Mouse (Mus musculus) myocyte (in vitro differentiated cells): ENCODE measurements around the gene Ttll11. TPM values are rescaled to one million over a fixed set of nuclear protein-coding genes. Genes with fewer than 3 reads are reported as not detected.

Experiments
- H3K27me3 ChIP-seq: one replicate; pipeline ENCODE4 v1.6.1; 2011; ENCODE audit not compliant: control insufficient read depth, insufficient read depth, insufficient read length
- H3K36me3 ChIP-seq: one replicate; pipeline ENCODE4 v1.6.1; 2011; ENCODE audit not compliant: control insufficient read depth, insufficient read depth
- H3K4me2 ChIP-seq: one replicate; pipeline ENCODE4 v1.6.1; 2011; ENCODE audit warnings: low read depth, control low read depth
- H3K4me3 ChIP-seq: one replicate; pipeline ENCODE4 v1.5.1; 2011; ENCODE audit warnings: mild to moderate bottlenecking, control low read depth, moderate library complexity
- H3K79me2 ChIP-seq: one replicate; pipeline ENCODE4 v1.6.1; 2011; ENCODE audit not compliant: control insufficient read depth, insufficient read depth
- H3ac ChIP-seq: one replicate; pipeline ENCODE4 v1.6.1; 2011; ENCODE audit not compliant: control insufficient read depth, insufficient read length
- CEBPB ChIP-seq: IDR thresholded peaks from 2 replicates; pipeline ENCODE4 v1.6.1; 2011; ENCODE audit warnings: mild to moderate bottlenecking, moderate library complexity; ENCODE audit not compliant: poor library complexity, insufficient read depth, severe bottlenecking
- E2F4 ChIP-seq: IDR thresholded peaks from one replicate; pipeline ENCODE4 v1.6.1; 2011; ENCODE audit warnings: mild to moderate bottlenecking, control low read depth, moderate library complexity; ENCODE audit not compliant: insufficient read depth
- MAX ChIP-seq: IDR thresholded peaks from one replicate; pipeline ENCODE4 v1.6.1; 2011; ENCODE audit warnings: low read depth, mild to moderate bottlenecking, control low read depth
- MYOD1 ChIP-seq, 3 experiments: IDR thresholded peaks; one replicate each; pipeline ENCODE4 v1.6.1; 2011; ENCODE audit warnings: control low read depth in 2 of 3, low read depth in 2 of 3, mild to moderate bottlenecking in 2 of 3, moderate library complexity in 1 of 3; ENCODE audit not compliant: insufficient read length in 2 of 3, control insufficient read depth in 1 of 3
- MYOG ChIP-seq, 3 experiments: IDR thresholded peaks; one replicate each; pipeline ENCODE4 v1.6.1; 2011; ENCODE audit warnings: control low read depth in 2 of 3, low read depth in 2 of 3, mild to moderate bottlenecking in 2 of 3; ENCODE audit not compliant: insufficient read length in 2 of 3, control insufficient read depth in 1 of 3, insufficient read depth in 1 of 3
- POLR2A ChIP-seq: IDR thresholded peaks from one replicate; pipeline ENCODE4 v1.6.1; 2011; ENCODE audit warnings: low read depth, mild to moderate bottlenecking, control low read depth, moderate library complexity; ENCODE audit not compliant: insufficient read length
- POLR2AphosphoS2 ChIP-seq: IDR thresholded peaks from one replicate; pipeline ENCODE4 v1.6.1; 2011; ENCODE audit warnings: low read depth, control low read depth; ENCODE audit not compliant: insufficient read length
- REST ChIP-seq: IDR thresholded peaks from one replicate; pipeline ENCODE4 v1.6.1; 2011; ENCODE audit warnings: mild to moderate bottlenecking, control low read depth, moderate library complexity; ENCODE audit not compliant: insufficient read depth, insufficient read length
- SRF ChIP-seq: IDR thresholded peaks from one replicate; pipeline ENCODE4 v1.6.1; 2011; ENCODE audit warnings: low read depth; ENCODE audit not compliant: control insufficient read depth, insufficient read length
- TCF12 ChIP-seq: IDR thresholded peaks from one replicate; pipeline ENCODE4 v1.6.1; 2011; ENCODE audit warnings: mild to moderate bottlenecking, control low read depth; ENCODE audit not compliant: poor library complexity, insufficient read depth, severe bottlenecking
- TCF3 ChIP-seq: IDR thresholded peaks from one replicate; pipeline ENCODE4 v1.6.1; 2011; ENCODE audit warnings: low read depth, control low read depth; ENCODE audit not compliant: insufficient read length
- USF1 ChIP-seq: IDR thresholded peaks from one replicate; pipeline ENCODE4 v1.6.1; 2011; ENCODE audit warnings: low read depth, mild to moderate bottlenecking, control low read depth, moderate library complexity
- polyA plus RNA-seq: library from polyadenylated mRNA; unstranded; fragments of >200 nt; fragmentation: generic; extraction: Trizol; gene quantifications from one replicate; pipeline ENCODE4 v1.2.1, GENCODE M21; 2012; ENCODE audit warnings: missing spikeins

Ttll11 gene
- polyA plus RNA-seq, 1 experiment = 9.8 TPM

DNA sequence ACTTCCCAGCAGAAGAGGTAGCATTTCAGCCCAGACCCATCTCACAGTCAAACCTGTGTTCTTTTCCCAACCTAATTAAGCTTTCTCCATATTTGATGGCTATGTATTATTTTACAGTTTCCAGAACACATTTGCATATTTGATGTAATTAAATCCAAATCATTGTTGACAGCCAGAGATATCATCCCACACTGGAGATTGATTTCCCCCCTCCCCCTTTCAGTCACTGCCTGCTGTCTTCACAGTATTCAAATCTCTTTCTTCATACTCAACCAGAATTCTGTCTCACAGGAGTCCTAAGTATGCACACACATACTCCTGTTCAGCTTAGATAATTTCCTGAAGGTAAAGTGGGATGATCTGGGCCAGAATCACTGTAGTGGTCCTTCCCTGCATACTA is 218.8 kb downstream of the Ttll11 start:
- Histone ChIP-seq H3ac (no peak overlapping the region), H3K79me2 (no peaks in the 10 kb centered on the region), H3K4me2 (no peak overlapping the region), H3K27me3 (no peaks in the 10 kb centered on the region), H3K36me3 (no peaks in the 10 kb centered on the region), H3K4me3 (no peak overlapping the region)
- no peak for TF ChIP-seq MYOD1 (IDR thresholded peaks at IDR 0.05; ENCODE audit: control insufficient read depth in 1 of 3, insufficient read length in 2 of 3, low read depth in 2 of 3)
- TF ChIP-seq SRF = no peak
- TF ChIP-seq POLR2A = no peak
- no peak for TF ChIP-seq TCF12
- no peak for TF ChIP-seq MYOG (IDR thresholded peaks at IDR 0.05; ENCODE audit: control insufficient read depth in 1 of 3, insufficient read depth in 1 of 3, insufficient read length in 2 of 3, low read depth in 2 of 3)
- no peak for TF ChIP-seq REST

DNA sequence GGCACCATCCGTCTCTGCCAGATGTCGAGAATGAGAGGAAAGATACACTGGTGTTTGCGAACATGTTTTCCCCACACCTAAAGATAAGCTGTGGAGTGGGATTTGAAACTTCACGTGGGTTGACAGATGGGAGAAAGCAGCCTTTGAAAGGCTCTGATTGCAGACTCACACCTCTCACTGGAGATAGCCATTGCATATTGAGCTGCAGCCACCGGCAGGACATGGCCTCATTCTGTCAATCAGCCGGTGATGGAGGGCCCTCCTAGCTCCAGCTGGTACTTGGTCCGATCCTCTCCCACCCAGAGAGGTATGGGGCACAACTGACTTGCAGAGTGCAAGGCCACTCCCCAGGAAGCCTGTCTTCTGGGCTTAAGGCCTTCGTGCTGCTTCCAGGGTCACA is 219.4 kb downstream of the Ttll11 start:
- Histone ChIP-seq H3K36me3 (no peaks in the 10 kb centered on the region), H3K79me2 (no peaks in the 10 kb centered on the region), H3K4me3 (no peak overlapping the region), H3K27me3 (no peaks in the 10 kb centered on the region), H3ac (no peak overlapping the region), H3K4me2 (no peak overlapping the region)
- TF ChIP-seq POLR2A = no peak
- TF ChIP-seq REST = no peak
- no peak for TF ChIP-seq MAX
- no peak for TF ChIP-seq TCF3
- no peak for TF ChIP-seq SRF
- no peak for TF ChIP-seq E2F4
- no peak for TF ChIP-seq CEBPB

GRCm38 (mm10) chr2:35756467-35756866 is 223.2 kb downstream of the Ttll11 start:
- H3K4me2 ChIP-seq = no peak overlapping the region
- TF ChIP-seq SRF = no peak
- no peak for TF ChIP-seq MYOD1 (IDR thresholded peaks at IDR 0.05; ENCODE audit: control insufficient read depth in 1 of 3, insufficient read length in 2 of 3, low read depth in 2 of 3)
- TF ChIP-seq CEBPB = no peak
- no peak for TF ChIP-seq POLR2A
- no peak for TF ChIP-seq MYOG (IDR thresholded peaks at IDR 0.05; ENCODE audit: control insufficient read depth in 1 of 3, insufficient read depth in 1 of 3, insufficient read length in 2 of 3, low read depth in 2 of 3)
- no peak for TF ChIP-seq POLR2AphosphoS2
- no peak for TF ChIP-seq MAX
- no peak for TF ChIP-seq REST
- no peak for TF ChIP-seq USF1
- TF ChIP-seq TCF12 = no peak
- no peak for TF ChIP-seq TCF3
- TF ChIP-seq E2F4 = no peak
- no peak overlapping the region for H3K4me3 ChIP-seq
- H3K27me3 ChIP-seq = no peaks in the 10 kb centered on the region
- H3K79me2 ChIP-seq = no peaks in the 10 kb centered on the region
- no peak overlapping the region for H3ac ChIP-seq
- no peaks in the 10 kb centered on the region for H3K36me3 ChIP-seq

- TF ChIP-seq USF1 (no peak), MYOG (IDR thresholded peaks at IDR 0.05; ENCODE audit: control insufficient read depth in 1 of 3, insufficient read depth in 1 of 3, insufficient read length in 2 of 3, low read depth in 2 of 3) (peak in 1 of 3 experiments; percentile 9)
- H3K4me2 ChIP-seq = no peak overlapping the region
- no peak overlapping the region for H3K4me3 ChIP-seq
- H3K36me3 ChIP-seq = no peaks in the 10 kb centered on the region
- no peak overlapping the region for H3ac ChIP-seq
- H3K27me3 ChIP-seq = no peaks in the 10 kb centered on the region
- H3K79me2 ChIP-seq = no peaks in the 10 kb centered on the region
Observed at GRCm38 (mm10) chr2:35751781-35752505, 227.8 kb downstream of the Ttll11 start.

GRCm38 (mm10) chr2:35750533-35751141 is 229.1 kb downstream of the Ttll11 start:
- H3ac ChIP-seq = no peak overlapping the region
- H3K79me2 ChIP-seq = no peaks in the 10 kb centered on the region
- no peak overlapping the region for H3K4me3 ChIP-seq
- no peaks in the 10 kb centered on the region for H3K27me3 ChIP-seq
- no peak overlapping the region for H3K4me2 ChIP-seq
- TF ChIP-seq MYOG (IDR thresholded peaks at IDR 0.05; ENCODE audit: control insufficient read depth in 1 of 3, insufficient read depth in 1 of 3, insufficient read length in 2 of 3, low read depth in 2 of 3) (no peak), USF1 (no peak), POLR2AphosphoS2 (no peak), E2F4 (no peak), SRF (no peak), POLR2A (no peak), TCF12 (no peak), MAX (no peak), TCF3 (no peak), CEBPB (no peak), REST (no peak), MYOD1 (IDR thresholded peaks at IDR 0.05; ENCODE audit: control insufficient read depth in 1 of 3, insufficient read length in 2 of 3, low read depth in 2 of 3) (no peak)
- no peaks in the 10 kb centered on the region for H3K36me3 ChIP-seq
